Mouse (Mus musculus) small intestine, adult 2 months (tissue): ENCODE measurements at regions not wholly inside any gene's neighbourhood (a gene's known extent, or its start where the extent isn't known, plus 50 kb on each side); places are given as distances from the start of the nearest gene placed in this dataset.

Source experiments
- H3K27ac ChIP-seq: fragments of 200-500 bp; 2 replicates; pipeline ENCODE4 v1.5.1; 2012; ENCODE audit warnings: low read depth, low read length, control low read depth, inconsistent platforms; ENCODE audit not compliant: insufficient read depth
- H3K27me3 ChIP-seq: fragments of 200-500 bp; 2 replicates; pipeline ENCODE4 v1.6.1; 2012; ENCODE audit warnings: mild to moderate bottlenecking, moderate library complexity, low read length, inconsistent platforms; ENCODE audit not compliant: control insufficient read depth, insufficient read depth
- H3K36me3 ChIP-seq: fragments of 200-500 bp; 2 replicates; pipeline ENCODE4 v1.6.1; 2012; ENCODE audit warnings: mild to moderate bottlenecking, low read length, control low read depth, inconsistent platforms; ENCODE audit not compliant: control insufficient read depth, insufficient read depth
- H3K4me1 ChIP-seq: fragments of 200-500 bp; 2 replicates; pipeline ENCODE4 v1.6.1; 2012; ENCODE audit warnings: low read length, inconsistent platforms, mixed read lengths; ENCODE audit not compliant: control insufficient read depth, insufficient read depth, insufficient read length
- H3K4me3 ChIP-seq: fragments of 200-500 bp; 2 replicates; pipeline ENCODE4 v1.5.1; 2012; ENCODE audit warnings: low read depth, mild to moderate bottlenecking, control low read depth, inconsistent platforms, low read length, moderate library complexity
- CTCF ChIP-seq: fragments of 200-500 bp; IDR thresholded peaks from 2 replicates; pipeline ENCODE4 v1.5.1; 2012; ENCODE audit warnings: low read depth, mild to moderate bottlenecking, control low read depth, inconsistent platforms, low read length, moderate library complexity, mixed read lengths; ENCODE audit not compliant: insufficient replicate concordance, insufficient read length; ENCODE audit errors: extremely low read depth
- POLR2A ChIP-seq: fragments of 200-500 bp; IDR thresholded peaks from 2 replicates; pipeline ENCODE4 v1.6.1; 2012; ENCODE audit warnings: low read depth, mild to moderate bottlenecking, control low read depth, inconsistent platforms, low read length, moderate library complexity
- WGBS: fragments of 180-500 bp; shearing (Covaris S2); methylation state at CpG from one replicate; pipeline ENCODE4 v1.1.7; 2018; 5-methylcytosine and 5-hydroxymethylcytosine counted together

DNA sequence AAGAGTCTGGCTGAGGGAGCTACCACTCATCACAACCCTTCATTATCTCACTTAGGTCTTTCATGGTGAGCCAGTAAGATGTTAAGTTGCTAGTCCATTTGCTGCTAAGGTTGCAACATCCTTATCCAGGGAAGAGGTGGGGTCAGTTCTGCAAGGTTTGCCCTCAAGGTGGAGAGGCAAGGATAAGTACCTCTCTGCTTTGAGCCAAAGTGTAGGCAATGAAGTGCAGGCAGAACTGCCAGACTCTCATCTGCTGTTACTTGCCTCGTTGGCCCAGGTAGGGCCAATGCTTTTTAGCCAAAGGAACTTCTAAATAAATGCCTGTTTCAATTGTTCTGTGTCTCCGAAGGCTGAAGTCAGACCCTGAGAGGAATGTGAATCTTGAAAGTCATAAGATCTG, 59.6 kb upstream of the Lclat1 start:
- Histone ChIP-seq H3K27ac (no peak overlapping the region), H3K27me3 (no peaks in the 10 kb centered on the region), H3K36me3 (no peaks in the 10 kb centered on the region), H3K4me1 (no peaks in the 10 kb centered on the region), H3K4me3 (no peak overlapping the region)
- WGBS, result 72% methylated on average over 2 of the region's 2 CpGs
- TF ChIP-seq CTCF, result no peak

DNA sequence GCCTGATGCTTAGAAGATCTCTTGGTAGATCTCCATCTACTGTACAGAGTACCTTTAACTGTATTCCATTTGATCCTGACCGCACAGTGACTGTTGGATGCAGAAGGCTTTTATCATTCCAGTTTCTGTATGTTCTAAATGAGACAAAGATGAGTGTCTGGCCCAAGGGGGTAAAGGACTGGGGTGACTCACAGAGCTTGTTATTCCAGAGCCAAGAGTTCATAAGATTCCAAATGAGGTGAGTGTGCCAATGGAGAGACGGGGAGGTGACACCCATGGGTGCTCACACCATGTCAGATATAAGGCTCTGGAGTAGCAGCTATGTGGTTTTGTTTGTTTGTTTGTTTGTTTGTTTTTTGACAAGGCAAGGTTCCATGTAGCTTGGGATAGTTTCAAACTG, 54.8 kb upstream of the Lclat1 start:
- TF ChIP-seq POLR2A (no peak), CTCF (no peak)
- H3K4me1 ChIP-seq, result no peaks in the 10 kb centered on the region
- H3K36me3 ChIP-seq, result no peaks in the 10 kb centered on the region
- H3K4me3 ChIP-seq, result no peak overlapping the region
- H3K27me3 ChIP-seq, result no peaks in the 10 kb centered on the region
- no peak overlapping the region for H3K27ac ChIP-seq
- 82% methylated on average over 2 of the region's 2 CpGs for WGBS

DNA sequence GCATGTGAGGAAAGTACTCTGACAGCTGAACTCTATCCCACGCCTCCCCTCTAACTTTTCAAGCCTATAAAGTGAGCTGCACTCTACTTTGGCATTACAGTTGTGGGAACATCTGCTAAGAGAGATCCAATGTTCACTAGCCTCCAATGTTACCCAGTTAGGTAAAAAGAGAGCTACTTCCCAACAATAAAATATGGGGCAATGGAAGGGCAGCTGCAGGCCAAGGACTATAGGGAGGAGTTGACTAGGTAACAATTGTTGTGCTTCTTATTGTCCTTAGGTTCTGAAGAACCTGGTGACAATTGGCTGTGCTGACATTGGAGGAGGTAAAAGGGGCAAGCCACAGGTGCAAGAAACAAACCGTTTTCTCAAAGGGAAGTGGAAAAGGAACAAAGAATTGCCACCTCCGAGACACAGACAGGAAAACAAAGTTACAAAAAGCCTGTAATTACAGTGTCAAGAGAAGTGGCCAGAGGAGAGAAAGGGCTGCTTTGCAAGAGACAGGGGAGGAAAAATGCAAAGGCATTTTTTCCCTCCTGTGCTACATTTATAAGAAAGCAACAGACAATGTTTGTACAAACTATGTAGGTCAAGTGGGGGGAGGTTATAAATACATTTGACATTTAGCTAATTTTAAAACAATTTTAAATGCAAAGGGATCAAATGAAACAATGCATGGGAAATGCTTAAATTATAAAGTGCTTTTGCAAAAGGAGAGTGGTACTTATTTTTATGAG, 54.1 kb upstream of the Lclat1 start:
- 47% methylated on average over 3 of the region's 3 CpGs for WGBS
- TF ChIP-seq POLR2A, result no peak
- TF ChIP-seq CTCF, result no peak
- Histone ChIP-seq H3K4me1 (no peaks in the 10 kb centered on the region), H3K27ac (no peak overlapping the region), H3K27me3 (no peaks in the 10 kb centered on the region), H3K36me3 (no peaks in the 10 kb centered on the region), H3K4me3 (no peak overlapping the region)

DNA sequence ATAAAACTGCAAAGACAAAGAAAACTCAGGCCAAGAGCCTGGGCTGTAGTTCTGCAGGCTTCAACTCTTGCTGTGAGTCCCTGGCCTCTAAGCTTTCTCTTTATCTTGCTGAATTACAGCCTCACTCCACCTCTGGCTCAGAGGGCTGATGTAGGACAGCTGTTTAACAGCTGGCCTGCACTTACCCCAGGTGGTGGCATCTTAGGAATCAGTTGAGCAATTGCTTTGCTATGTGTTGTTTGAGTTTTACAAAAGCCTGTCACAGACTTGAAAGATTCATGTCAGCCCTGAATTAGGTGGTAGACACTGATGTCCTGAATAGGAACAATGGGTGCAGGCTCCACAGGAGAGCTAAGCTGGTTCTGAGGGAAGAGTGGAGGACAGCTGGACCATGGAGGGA, 53.6 kb upstream of the Lclat1 start:
- Histone ChIP-seq H3K36me3 (no peaks in the 10 kb centered on the region), H3K4me3 (no peak overlapping the region), H3K27me3 (no peaks in the 10 kb centered on the region), H3K27ac (no peak overlapping the region; the same call in 1 of the 2 replicates), H3K4me1 (no peaks in the 10 kb centered on the region)
- TF ChIP-seq CTCF (no peak), POLR2A (no peak)

DNA sequence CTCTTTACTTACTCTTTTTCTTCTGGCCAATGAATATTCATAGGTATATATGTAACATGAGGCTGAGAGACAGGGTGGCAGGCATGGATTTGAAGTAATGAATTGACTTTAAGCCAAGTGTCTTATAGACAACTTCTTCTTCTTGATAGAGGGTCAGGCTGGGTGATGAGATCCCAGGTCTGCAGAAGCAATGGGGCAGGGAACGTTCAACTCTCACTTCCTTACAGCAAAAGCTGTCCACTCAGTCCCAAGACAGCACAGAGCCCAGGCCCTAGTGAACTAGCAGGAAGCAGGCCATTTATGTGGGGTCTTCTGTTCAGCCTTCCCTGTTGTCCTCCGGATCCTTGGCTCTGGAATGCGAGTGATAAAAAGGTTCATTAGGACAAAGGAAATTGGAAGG, 52.6 kb upstream of the Lclat1 start:
- no peaks in the 10 kb centered on the region for H3K36me3 ChIP-seq
- TF ChIP-seq POLR2A, result no peak
- no peak for TF ChIP-seq CTCF
- H3K4me3 ChIP-seq, result no peak overlapping the region
- H3K4me1 ChIP-seq, result no peaks in the 10 kb centered on the region
- 90% methylated on average over 3 of the region's 3 CpGs for WGBS
- no peaks in the 10 kb centered on the region for H3K27me3 ChIP-seq
- no peak overlapping the region for H3K27ac ChIP-seq

DNA sequence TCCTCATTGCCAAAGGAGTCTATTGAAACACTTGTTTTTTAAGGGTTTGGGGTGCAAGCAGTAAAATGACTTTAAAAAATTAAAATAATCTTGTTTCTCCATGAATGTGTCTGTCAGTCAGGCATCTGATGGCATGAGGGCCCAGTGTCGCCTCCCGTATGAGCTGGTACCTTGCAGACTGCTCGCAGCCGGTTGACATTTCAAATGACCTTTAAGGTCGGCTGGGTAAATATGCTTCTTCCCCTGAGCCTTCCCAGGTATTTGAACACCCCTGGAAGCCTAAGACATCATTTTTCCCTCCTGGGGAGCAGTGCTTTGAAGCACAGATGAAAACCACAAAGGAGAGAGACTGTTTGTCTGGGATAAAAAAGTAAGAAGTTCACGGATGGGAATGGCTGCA, 52.2 kb upstream of the Lclat1 start:
- no peaks in the 10 kb centered on the region for H3K4me1 ChIP-seq
- no peak overlapping the region for H3K4me3 ChIP-seq
- WGBS, result 81% methylated on average over 6 of the region's 6 CpGs
- H3K36me3 ChIP-seq, result no peaks in the 10 kb centered on the region
- H3K27me3 ChIP-seq, result no peaks in the 10 kb centered on the region
- no peak overlapping the region for H3K27ac ChIP-seq
- TF ChIP-seq POLR2A, result no peak
- no peak for TF ChIP-seq CTCF

DNA sequence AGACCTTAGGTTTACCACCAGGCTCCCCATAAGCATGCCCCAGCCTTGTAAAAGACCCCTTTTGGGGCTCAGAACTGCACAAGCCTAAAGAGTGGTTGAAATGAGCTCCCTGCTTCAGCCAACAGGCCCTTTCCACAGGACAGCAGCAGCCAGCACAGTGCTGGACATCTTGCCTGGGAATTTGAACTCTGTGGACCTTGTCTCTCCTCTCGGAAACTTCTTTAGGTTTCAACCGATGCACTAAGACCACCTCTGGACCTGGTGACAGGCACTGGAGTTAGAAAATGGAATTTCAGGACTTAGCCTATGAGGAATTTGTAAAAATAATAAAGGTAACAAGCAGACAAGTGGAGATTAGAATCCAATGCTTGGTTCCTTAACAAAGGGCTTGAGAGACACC, 51.2 kb upstream of the Lclat1 start:
- 95% methylated on average over 2 of the region's 2 CpGs for WGBS
- Histone ChIP-seq H3K27me3 (no peaks in the 10 kb centered on the region), H3K4me1 (no peaks in the 10 kb centered on the region), H3K36me3 (no peaks in the 10 kb centered on the region), H3K27ac (no peak overlapping the region), H3K4me3 (no peak overlapping the region)
- no peak for TF ChIP-seq POLR2A
- TF ChIP-seq CTCF, result no peak
